Mouse (Mus musculus): Measurements from ENCODE around the gene Susd6.

The Susd6 gene

DNA sequence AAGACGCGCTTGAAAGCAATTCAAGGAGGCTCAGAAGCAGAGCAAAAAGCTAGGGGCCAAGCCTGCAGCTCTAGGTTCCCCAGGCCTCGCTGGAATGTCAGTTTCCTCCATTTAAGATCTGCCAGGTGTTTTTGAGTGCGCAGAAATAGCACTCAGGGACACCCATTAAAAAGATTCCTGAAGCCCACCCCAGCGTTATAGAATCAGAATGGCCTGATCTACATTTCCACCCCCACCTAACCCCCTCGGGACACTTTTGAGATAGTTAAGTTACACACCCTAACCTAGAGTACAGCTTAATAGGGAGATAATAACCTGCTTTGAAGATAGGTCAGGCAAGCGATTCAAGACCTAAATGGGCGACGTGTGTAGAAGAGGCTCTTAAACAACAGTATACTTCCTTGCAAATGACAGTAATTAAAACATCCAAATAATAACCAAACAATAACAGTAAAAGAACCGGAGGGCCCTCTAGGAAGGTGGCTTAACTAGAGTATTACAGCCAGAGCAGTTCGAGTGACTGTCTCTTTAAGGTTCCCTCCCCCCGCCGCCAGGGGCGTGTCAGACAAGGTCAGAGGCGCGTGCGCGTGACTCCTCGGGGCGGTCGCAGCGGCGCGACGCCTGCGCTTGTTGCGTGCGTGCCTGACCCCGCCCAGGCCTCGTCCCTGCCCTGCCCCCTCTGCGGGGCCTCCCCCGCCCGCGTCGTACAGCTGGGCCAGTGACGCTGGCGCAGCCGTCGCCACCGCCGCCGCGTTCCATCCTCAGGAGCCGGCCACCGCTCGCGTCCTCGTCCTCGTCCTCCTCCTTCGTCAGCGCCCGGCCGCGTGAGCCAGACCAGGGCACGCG, at the start of gene Susd6:
Susd6 (plus strand) TSS at position 662 of the 846 bp plus-strand sequence.
- peak; percentile 97 for DNase-seq (ENCODE audit: low spot score)

- DNase-seq (ENCODE audit: low spot score): no peak
These were observed 45.7 kb upstream of the Susd6 start for GRCm38 (mm10) chr12:80744614-80745013.

GRCm38 (mm10) chr12:80746031-80746813, 44.1 kb upstream of the Susd6 start:
- DNase-seq (ENCODE audit: low spot score): no peak

GRCm38 (mm10) chr12:80751556-80751955, 38.8 kb upstream of the Susd6 start:
- DNase-seq (ENCODE audit: low spot score): no peak

DNA sequence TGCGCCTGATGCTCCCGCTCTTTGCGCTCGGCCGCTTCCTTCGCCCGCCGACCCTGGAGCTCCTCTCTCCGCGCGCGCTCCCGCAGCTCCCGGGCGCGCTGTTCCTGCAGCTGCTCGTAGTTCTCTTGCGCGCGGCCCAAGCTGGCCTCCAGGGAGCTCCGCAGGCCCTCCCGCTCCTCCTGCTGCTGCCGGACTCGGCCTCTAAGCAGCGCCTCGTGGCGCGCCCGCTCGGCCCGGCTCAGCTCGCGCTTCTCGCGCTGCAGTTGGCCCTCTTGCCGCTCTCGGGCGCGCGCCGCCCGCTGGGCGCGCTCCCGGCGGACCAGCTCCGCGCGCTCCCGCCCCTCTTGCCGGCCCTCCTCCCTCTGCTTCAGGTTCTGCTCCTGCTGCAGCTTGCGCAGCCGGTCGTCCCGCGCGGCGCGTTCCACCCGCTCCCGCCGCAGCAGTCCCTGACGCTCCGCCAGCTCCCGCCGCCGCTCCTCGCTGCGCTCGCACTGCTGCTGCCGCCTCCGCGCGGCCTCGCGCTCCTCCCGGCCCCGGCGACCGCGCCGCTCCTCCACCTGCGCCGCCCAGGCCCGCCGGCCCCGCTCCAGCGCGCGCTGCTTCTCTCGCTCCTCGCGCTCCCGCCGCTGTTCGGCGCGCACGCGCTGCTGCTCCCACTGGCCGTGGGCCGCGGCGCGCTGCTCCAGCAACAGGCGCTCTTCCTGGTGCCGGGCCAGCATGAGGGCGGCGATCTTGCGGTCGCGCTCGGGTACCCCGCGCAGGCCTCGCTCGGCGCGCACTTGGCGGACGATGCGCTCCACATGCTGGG, 32.4 kb upstream of the Susd6 start:
- peak; percentile 56 for DNase-seq (ENCODE audit: low spot score)

DNA sequence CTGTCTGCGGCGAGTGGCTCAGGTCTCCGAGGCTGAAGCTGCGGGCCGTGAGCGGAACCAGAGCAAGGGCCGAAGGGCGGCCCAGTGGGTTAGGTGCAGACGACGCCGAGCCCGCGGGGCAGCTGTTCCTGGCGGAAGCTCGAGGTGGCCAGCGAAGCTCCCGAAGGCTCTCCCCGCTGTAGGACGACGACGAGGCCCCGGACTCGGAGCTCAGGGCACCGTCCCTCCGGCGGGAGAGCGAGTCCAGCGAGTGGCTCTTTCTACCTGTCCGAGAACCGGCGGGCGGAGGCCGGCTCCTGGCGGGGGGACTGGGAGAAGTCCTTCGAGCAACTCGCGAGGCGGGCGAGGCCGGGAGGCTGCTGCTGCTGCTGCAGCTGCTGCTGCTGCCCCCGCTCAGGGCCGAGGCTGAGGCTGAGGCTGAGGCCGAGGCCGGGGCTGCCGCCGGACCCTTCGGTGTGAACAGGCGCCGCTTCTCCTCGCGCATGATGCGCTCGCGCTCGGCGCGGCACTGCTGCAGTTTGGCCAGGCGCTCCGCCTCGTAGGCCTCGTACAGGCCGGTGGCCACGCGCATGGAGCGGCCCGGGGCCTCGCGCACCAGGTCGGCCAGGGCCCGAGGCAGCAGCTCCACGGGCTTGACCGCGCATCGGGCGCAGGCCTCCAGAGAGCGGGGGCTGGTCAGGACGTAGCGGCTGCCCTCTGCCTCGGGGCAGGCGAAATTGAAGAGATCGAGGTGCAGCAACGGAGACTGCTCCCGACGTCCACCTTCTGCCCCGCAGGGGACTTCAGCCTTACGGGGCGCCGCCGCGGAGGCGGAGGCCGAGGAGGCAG, 31.5 kb upstream of the Susd6 start:
- DNase-seq (ENCODE audit: low spot score): peak; percentile 32

DNA sequence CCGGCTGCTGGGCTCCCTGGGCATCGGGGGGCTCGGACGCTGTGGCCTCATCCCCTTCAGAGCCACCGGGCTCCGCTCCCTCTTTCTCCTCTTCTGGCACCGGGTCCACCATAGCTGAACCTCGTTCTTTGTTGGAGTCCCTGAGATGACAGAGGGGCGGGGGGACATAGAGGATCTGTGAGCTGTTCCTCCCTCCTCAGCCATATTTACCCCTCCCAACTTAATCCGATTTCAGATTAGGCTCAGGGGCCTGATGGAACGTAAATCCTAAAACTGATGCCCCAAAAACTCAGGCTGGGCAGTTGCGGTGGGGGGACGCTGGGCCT, 31.0 kb upstream of the Susd6 start:
- DNase-seq (ENCODE audit: low spot score): no peak

DNA sequence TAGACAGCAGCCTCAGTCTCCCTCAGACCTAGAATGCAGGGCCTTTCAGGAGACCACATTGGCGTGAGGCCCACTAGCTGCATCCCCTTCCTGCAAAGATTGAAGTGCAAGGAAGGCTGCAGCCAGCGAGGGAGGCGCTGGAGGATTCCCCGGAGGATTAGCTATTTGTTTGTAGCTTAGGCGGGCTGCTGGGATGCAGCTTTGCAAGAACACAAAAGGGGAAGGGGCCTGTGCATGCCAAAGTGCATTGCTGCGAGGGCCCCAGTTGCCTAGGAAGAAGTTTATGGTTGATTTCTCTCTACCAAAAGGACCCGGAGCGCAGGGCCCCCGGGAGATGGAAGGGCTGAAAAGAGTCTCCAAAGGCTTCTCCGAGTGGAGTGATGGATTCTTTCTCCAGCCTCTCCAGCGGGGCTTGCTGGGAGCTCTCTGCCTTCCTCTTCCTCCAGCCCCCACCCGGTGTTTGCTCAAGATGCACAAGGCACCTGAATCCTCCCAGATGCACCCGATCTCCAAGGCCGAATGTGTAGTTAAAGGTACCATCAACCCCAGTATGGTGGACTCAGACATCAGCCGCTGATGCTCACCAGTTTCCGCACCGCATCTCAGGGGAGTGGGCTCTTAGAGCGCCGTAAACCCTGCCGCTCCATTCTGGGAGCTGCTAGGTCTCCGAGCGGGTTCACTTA, 30.5 kb upstream of the Susd6 start:
- no peak for DNase-seq (ENCODE audit: low spot score)

DNA sequence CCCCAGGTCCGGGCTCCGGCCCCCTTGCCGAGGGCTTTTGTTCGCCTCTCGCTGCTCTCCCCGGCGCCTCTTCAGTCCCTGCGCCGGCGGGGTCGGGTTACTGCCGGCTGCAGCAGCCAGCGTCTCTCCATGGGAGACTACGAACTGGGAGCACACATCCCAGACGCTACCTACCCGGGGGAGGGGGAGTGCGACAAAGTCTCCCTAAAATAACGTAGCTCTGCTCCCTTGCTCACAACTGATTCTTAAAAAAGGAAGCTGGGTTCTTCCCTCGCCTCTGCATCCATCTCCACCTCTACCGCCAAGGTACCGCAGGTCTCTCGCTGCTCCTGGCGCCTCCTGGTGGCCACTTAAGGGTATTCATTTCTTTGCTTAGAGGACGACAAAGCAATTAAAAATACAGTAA, 29.9 kb upstream of the Susd6 start, which contains the start of gene Ccdc177:
Ccdc177 (minus strand) TSS at position 292 of the 406 bp plus-strand sequence.
- DNase-seq (ENCODE audit: low spot score): peak; percentile 76

DNA sequence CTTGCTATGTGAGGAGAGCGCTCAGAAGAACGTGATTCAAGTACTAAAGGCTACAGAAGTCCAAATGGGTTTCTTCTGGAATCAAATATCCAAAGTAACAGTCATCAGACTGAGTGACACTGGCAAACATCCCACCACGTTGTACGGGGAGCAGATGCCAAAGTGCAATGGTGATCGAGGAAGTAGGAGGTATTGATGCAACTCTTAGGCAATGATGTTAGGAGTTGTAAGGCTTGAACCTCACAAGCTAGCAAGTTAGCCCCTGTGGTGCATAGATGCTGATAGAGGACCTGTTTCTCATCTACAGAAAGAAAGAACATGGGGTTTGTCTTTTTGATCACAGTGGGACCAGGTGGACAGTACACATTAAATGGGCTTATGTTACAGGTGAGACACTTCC, 27.3 kb upstream of the Susd6 start:
- DNase-seq (ENCODE audit: low spot score): no peak

DNA sequence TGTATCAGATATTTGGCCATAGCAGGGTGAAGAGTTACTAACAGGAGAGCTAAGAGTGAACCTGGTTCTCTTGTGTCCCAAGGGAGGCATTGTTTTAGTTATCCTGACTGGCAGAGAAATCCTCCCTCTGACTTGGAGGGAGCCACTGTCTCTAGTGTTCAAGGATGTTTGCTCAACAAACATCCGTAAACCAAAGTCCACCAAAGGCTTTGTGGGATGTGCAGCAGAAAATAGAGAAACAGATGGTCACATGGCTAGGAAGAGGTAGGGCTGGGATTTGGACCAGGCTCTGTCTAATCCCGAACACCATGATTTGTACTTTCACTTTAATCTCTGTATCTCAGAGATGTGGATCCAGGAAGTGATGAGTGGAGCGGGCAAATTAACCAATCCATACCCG, 26.2 kb upstream of the Susd6 start:
- no peak for DNase-seq (ENCODE audit: low spot score)

GRCm38 (mm10) chr12:80769697-80770096, 20.6 kb upstream of the Susd6 start:
- DNase-seq (ENCODE audit: low spot score): peak; percentile 79

DNA sequence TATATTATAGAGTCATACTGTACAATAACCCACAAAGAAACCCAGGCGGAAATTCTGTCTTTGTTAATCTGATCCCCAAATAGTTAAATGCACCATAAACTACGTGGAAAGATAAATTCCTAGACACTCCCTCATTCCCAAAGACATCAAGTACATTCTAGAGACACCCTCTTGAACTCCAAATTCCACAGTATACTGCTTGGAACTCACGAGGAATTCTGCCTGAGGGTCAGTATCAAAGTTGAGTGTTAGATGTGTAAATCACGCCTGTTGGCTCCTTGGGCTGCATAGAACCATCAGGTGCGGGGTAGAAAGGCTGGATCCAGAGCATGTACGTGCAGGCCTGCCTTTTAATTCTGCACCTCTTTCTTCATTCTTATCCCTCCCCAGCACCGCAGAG, 15.5 kb upstream of the Susd6 start:
- no peak for DNase-seq (ENCODE audit: low spot score)

DNA sequence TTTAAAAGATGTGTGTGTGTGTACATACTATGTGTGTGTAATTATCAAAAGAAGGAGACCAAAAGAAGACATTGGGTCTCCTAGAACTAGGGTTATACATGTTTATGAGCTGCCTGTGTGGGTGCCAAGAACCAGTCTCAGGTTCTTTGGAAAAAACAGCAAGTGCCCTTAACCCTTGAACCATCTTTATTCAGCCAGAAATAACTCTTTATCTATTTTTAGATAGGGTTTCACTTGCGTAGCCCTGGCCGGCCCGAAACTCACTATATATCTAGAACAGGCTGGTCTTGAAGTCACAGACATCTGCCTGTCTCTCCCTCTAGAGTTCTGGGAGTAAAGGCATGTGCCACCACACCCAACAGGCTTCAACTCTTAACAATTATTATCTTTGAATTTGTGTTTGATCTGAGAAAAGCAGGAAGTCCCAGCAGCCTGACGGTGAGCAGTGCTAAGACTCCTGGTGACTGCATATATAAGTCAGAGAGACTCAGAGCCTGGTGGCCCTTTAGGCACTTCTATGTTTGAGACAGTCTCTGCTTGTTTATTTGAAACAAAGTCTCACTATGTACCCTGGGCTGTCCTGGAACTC, 14.2 kb upstream of the Susd6 start:
- DNase-seq (ENCODE audit: low spot score): no peak

DNA sequence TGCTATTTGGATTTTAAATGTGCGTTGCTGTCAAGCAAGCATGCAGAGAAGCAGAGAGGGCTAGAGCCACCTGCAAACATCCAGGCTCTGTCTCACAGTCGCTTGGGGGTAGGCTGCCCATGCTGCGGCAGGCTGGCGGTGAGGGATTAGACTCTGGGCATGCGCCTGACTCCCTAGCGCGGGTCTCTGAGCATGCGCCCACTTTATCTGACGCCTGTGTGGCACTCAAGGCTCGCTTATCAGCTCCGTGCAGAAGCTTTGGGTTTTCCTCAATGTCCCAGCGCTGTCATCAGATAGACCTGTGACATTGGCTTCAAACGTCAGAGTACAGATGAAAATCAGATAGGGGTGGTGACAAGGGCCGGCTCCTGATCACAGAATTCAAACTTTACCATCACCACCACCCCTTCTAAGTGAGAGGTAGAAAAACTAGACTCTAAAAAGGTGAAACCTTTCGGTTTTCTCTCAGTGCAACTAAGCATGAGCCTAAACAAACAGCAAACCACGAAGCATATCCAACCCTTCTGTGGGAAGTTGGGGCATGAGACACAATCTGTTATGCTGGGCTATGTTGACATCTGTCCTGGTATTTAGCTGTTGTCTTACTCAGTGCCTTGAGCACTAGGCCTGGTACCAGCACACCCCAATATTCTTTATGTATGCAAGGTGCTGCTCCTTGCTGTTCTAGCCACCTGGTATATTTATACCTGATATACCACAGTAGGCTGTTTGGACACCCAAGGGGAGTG, 11.9 kb upstream of the Susd6 start:
- DNase-seq (ENCODE audit: low spot score): no peak

GRCm38 (mm10) chr12:80779760-80780159, 10.6 kb upstream of the Susd6 start:
- DNase-seq (ENCODE audit: low spot score): no peak

- DNase-seq (ENCODE audit: low spot score): no peak
These were observed 8.1 kb upstream of the Susd6 start for GRCm38 (mm10) chr12:80782190-80782589.

DNA sequence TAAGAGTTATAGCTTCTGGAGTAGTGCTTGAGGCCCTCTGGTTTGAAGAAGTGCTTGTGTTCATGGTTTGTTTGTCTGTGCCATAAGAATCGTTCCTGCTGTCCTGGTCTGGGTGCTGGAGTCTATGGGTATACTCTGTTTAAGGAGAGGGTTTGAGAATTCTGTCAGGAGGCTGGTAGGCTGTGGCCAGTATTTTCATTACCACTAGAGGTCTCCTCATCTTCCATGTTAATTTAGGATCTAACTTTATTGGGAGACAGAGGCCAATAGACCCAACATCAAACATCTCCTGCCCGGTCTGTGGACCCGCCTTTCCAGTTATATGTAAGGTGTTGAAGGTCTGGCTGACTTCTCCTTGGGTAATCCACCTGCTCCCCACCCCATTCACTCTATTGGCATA, 7.4 kb upstream of the Susd6 start:
- no peak for DNase-seq (ENCODE audit: low spot score)

GRCm38 (mm10) chr12:80783889-80784288, 6.4 kb upstream of the Susd6 start:
- no peak for DNase-seq (ENCODE audit: low spot score)

DNA sequence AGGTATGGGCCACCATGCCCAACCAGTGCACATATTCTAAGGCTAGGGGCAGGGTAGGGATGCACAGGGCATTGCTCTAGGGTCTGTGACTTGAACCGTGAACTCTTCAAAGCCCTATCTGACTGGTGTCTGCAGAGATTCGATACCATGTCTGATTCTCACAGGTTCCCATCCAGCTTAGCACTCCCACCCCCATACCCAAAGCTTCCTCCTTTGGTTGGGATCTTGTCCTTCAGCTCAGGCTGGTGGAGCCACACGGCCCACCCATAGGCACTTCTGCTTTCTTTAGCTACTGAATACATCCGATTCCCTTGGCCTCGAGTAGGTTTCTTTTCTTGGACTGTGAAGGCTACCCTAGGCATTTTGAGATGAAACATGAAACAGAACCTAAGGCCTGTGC, 5.3 kb upstream of the Susd6 start:
- DNase-seq (ENCODE audit: low spot score): no peak
